Mouse (Mus musculus) liver, embryonic 15.5 days (tissue): ENCODE results near the gene D11Wsu47e. TPM values are rescaled to one million over a fixed set of nuclear protein-coding genes. Genes with fewer than 3 reads are reported as not detected.

Source experiments
- ATAC-seq: fragments of 200-750 bp; cut with Nextera tagmentation; 2 replicates; pipeline ENCODE4 v1.8.0; 2017; ENCODE audit warnings: moderate number of reproducible peaks, mild to moderate bottlenecking, moderate library complexity; ENCODE audit not compliant: insufficient read depth
- H3K27ac ChIP-seq: fragments of 300-500 bp; sonication (generic); replicated peaks from 2 replicates; pipeline ENCODE4 v1.5.1; 2015; ENCODE audit warnings: mild to moderate bottlenecking, inconsistent platforms
- H3K27me3 ChIP-seq: fragments of 300-500 bp; sonication (generic); 2 replicates; pipeline ENCODE4 v1.6.1; 2015; ENCODE audit warnings: mild to moderate bottlenecking, inconsistent platforms
- H3K36me3 ChIP-seq: fragments of 300-500 bp; sonication (generic); replicated peaks from 2 replicates; pipeline ENCODE4 v1.6.1; 2015; ENCODE audit warnings: moderate library complexity, mild to moderate bottlenecking, inconsistent platforms
- H3K4me1 ChIP-seq: fragments of 300-500 bp; sonication (generic); replicated peaks from 2 replicates; pipeline ENCODE4 v1.6.1; 2015; ENCODE audit warnings: inconsistent platforms
- H3K4me2 ChIP-seq: fragments of 300-500 bp; sonication (generic); 2 replicates; pipeline ENCODE4 v1.6.1; 2015; ENCODE audit warnings: moderate library complexity, mild to moderate bottlenecking, inconsistent platforms
- H3K4me3 ChIP-seq: fragments of 300-500 bp; sonication (generic); replicated peaks from 2 replicates; pipeline ENCODE4 v1.5.1; 2015; ENCODE audit warnings: mild to moderate bottlenecking, inconsistent platforms
- H3K9ac ChIP-seq: fragments of 300-500 bp; sonication (generic); 2 replicates; pipeline ENCODE4 v1.6.1; 2015; ENCODE audit warnings: moderate library complexity, mild to moderate bottlenecking, inconsistent platforms
- H3K9me3 ChIP-seq: fragments of 300-500 bp; sonication (generic); replicated peaks from 2 replicates; pipeline ENCODE4 v1.6.1; 2016; ENCODE audit warnings: inconsistent platforms
- WGBS: fragments of 180-500 bp; shearing (Covaris S2); methylation state at CpG from one replicate; pipeline ENCODE4 v1.1.7; 2015; ENCODE audit warnings: mixed read lengths; ENCODE audit not compliant: insufficient replicate concordance; 5-methylcytosine and 5-hydroxymethylcytosine counted together
- polyA plus RNA-seq: library from polyadenylated mRNA; unstranded; fragments of >200 nt; fragmentation: Nextera tagmentation; extraction: Ambion mirVana; gene quantifications from 2 replicates; pipeline ENCODE4 v1.2.1, GENCODE M21; 2015

Gene D11Wsu47e
- 9.2 and 10.8 TPM in 2 replicates for polyA plus RNA-seq

GRCm38 (mm10) chr11:113683957-113684706, at the start of gene D11Wsu47e, which contains the start of gene Fam104a:
Gene D11Wsu47e (plus strand): TSS chr11:113684412.
Gene Fam104a (minus strand): TSS chr11:113684155.
- under 1% methylated on average over 73 of the region's 73 CpGs for WGBS
- peaks cover 60% of the 10 kb centered on the region for H3K4me1 ChIP-seq

GRCm38 (mm10) chr11:113634699-113635121, 49.5 kb upstream of the D11Wsu47e start:
- ATAC-seq = no peak
- WGBS = 63% methylated on average over 10 of the region's 10 CpGs
- Histone ChIP-seq H3K27ac (no peak overlapping the region), H3K4me3 (no peak overlapping the region), H3K36me3 (no peaks in the 10 kb centered on the region), H3K9me3 (no peaks in the 10 kb centered on the region), H3K4me2 (no peak overlapping the region), H3K9ac (no peak overlapping the region), H3K27me3 (0 out of 2 replicates have a peak, but pooled peaks cover 3% of the 10 kb centered on the region), H3K4me1 (no peaks in the 10 kb centered on the region; the same call in 1 of the 2 replicates)

More at GRCm38 (mm10) chr11:113683957-113684706, at the start of gene D11Wsu47e, which contains the start of gene Fam104a:
- H3K4me2 ChIP-seq = peak within 1 kb of the TSS; percentile 83
- peak within 1 kb of the TSS; percentile 98 for H3K27ac ChIP-seq
- no peaks in the 10 kb centered on the region for H3K9me3 ChIP-seq
- peak; percentile 82 for ATAC-seq
- no peaks in the 10 kb centered on the region for H3K27me3 ChIP-seq
- H3K9ac ChIP-seq = peak within 1 kb of the TSS; percentile 98
- H3K36me3 ChIP-seq = peaks cover 23% of the 10 kb centered on the region
- H3K4me3 ChIP-seq = peak within 1 kb of the TSS; percentile 97

- Histone ChIP-seq H3K27ac (no peak overlapping the region), H3K9ac (no peak overlapping the region), H3K27me3 (no peaks in the 10 kb centered on the region), H3K4me2 (no peak overlapping the region), H3K4me1 (no peaks in the 10 kb centered on the region), H3K4me3 (no peak overlapping the region), H3K36me3 (no peaks in the 10 kb centered on the region), H3K9me3 (no peaks in the 10 kb centered on the region)
- ATAC-seq = no peak
- 81% methylated on average over 12 of the region's 12 CpGs for WGBS
Observed at GRCm38 (mm10) chr11:113638680-113639079, 45.5 kb upstream of the D11Wsu47e start.

GRCm38 (mm10) chr11:113645181-113645580, 39.0 kb upstream of the D11Wsu47e start:
- WGBS = 75% methylated on average over 3 of the region's 3 CpGs
- H3K9me3 ChIP-seq = no peaks in the 10 kb centered on the region
- no peak overlapping the region for H3K9ac ChIP-seq
- H3K27ac ChIP-seq = no peak overlapping the region
- H3K36me3 ChIP-seq = no peaks in the 10 kb centered on the region
- H3K4me3 ChIP-seq = no peak overlapping the region
- H3K4me1 ChIP-seq = peaks cover 20% of the 10 kb centered on the region
- peaks cover 6% of the 10 kb centered on the region; the same call in 1 of the 2 replicates for H3K27me3 ChIP-seq
- no peak for ATAC-seq
- no peak overlapping the region for H3K4me2 ChIP-seq

GRCm38 (mm10) chr11:113648152-113648551, 36.1 kb upstream of the D11Wsu47e start:
- peaks cover 18% of the 10 kb centered on the region for H3K36me3 ChIP-seq
- H3K4me3 ChIP-seq = no peak overlapping the region; the same call in 1 of the 2 replicates
- H3K27ac ChIP-seq = 0 out of 2 replicates have a peak overlapping the region, but pooled peaks have one; percentile 51
- no peak for ATAC-seq
- H3K4me1 ChIP-seq = peaks cover 38% of the 10 kb centered on the region
- no peaks in the 10 kb centered on the region for H3K9me3 ChIP-seq
- no peak overlapping the region for H3K9ac ChIP-seq
- peaks cover 6% of the 10 kb centered on the region; the same call in 1 of the 2 replicates for H3K27me3 ChIP-seq
- peak overlapping the region; percentile 75 for H3K4me2 ChIP-seq
- WGBS = 2% methylated on average over 15 of the region's 15 CpGs

- peaks cover 38% of the 10 kb centered on the region for H3K4me1 ChIP-seq
- peaks cover 6% of the 10 kb centered on the region; the same call in 1 of the 2 replicates for H3K27me3 ChIP-seq
- peak within 1 kb of the TSS; percentile 96 for H3K4me3 ChIP-seq
- peak within 1 kb of the TSS; percentile 75 for H3K4me2 ChIP-seq
- peaks cover 25% of the 10 kb centered on the region for H3K36me3 ChIP-seq
- H3K9me3 ChIP-seq = no peaks in the 10 kb centered on the region
- 40% methylated on average over 26 of the region's 26 CpGs for WGBS
- H3K9ac ChIP-seq = peak within 1 kb of the TSS; percentile 93
- peak within 1 kb of the TSS; percentile 83 for H3K27ac ChIP-seq
- peak; percentile 6; the same call in 1 of the 2 replicates for ATAC-seq
Observed at GRCm38 (mm10) chr11:113648690-113649352, 35.4 kb upstream of the D11Wsu47e start, which contains the start of gene Cog1. Gene Cog1 (plus strand): TSS chr11:113649169.

- WGBS = under 1% methylated on average over 91 of the region's 91 CpGs
- no peaks in the 10 kb centered on the region for H3K9me3 ChIP-seq
- peak within 1 kb of the TSS; percentile 75 for H3K4me2 ChIP-seq
- H3K27me3 ChIP-seq = peaks cover 6% of the 10 kb centered on the region; the same call in 1 of the 2 replicates
- H3K36me3 ChIP-seq = peaks cover 33% of the 10 kb centered on the region
- H3K4me3 ChIP-seq = peak within 1 kb of the TSS; percentile 96
- H3K27ac ChIP-seq = peak within 1 kb of the TSS; percentile 83
- H3K4me1 ChIP-seq = peaks cover 38% of the 10 kb centered on the region
- peak within 1 kb of the TSS; percentile 93 for H3K9ac ChIP-seq
- peak; percentile 79 for ATAC-seq
Observed at GRCm38 (mm10) chr11:113649353-113650210, 34.6 kb upstream of the D11Wsu47e start, which contains the start of gene Slc39a11. Gene Slc39a11 (minus strand): TSS chr11:113650079.

GRCm38 (mm10) chr11:113651206-113651906, 32.9 kb upstream of the D11Wsu47e start:
- Histone ChIP-seq H3K4me2 (peak overlapping the region; percentile 75), H3K4me3 (peak overlapping the region; percentile 96), H3K9me3 (no peaks in the 10 kb centered on the region), H3K27ac (peak overlapping the region; percentile 83), H3K9ac (peak overlapping the region; percentile 28; the same call in 1 of the 2 replicates), H3K4me1 (peaks cover 38% of the 10 kb centered on the region), H3K27me3 (peaks cover 6% of the 10 kb centered on the region; the same call in 1 of the 2 replicates), H3K36me3 (peaks cover 50% of the 10 kb centered on the region)
- WGBS = 55% methylated on average over 22 of the region's 22 CpGs
- ATAC-seq = peak; percentile 46

- peaks cover 6% of the 10 kb centered on the region; the same call in 1 of the 2 replicates for H3K27me3 ChIP-seq
- H3K4me3 ChIP-seq = 0 out of 2 replicates have a peak overlapping the region, but pooled peaks have one; percentile 96
- peak overlapping the region; percentile 83 for H3K27ac ChIP-seq
- no peak overlapping the region for H3K9ac ChIP-seq
- ATAC-seq = no peak
- 59% methylated on average over 8 of the region's 8 CpGs for WGBS
- H3K4me1 ChIP-seq = peaks cover 38% of the 10 kb centered on the region
- peaks cover 56% of the 10 kb centered on the region for H3K36me3 ChIP-seq
- H3K4me2 ChIP-seq = peak overlapping the region; percentile 75; the same call in 1 of the 2 replicates
- no peaks in the 10 kb centered on the region for H3K9me3 ChIP-seq
Observed at GRCm38 (mm10) chr11:113651907-113652273, 32.3 kb upstream of the D11Wsu47e start.
